Mouse (Mus musculus) heart, adult 2 months (tissue): ENCODE measurements around the gene Mapk7. TPM values are rescaled to one million over a fixed set of nuclear protein-coding genes. Genes with fewer than 3 reads are reported as not detected.
A peak's percentile ranks its signal among the peaks of the same experiment; 100 is the strongest.

ENCODE experiments used
- DNase-seq, 2 experiments: peaks; one replicate each; pipeline ENCODE4 v3.0.0; 2021
- H3K27ac ChIP-seq: fragments of 200-600 bp; 2 replicates; pipeline ENCODE4 v1.8.1; 2022
- H3K27me3 ChIP-seq: fragments of 200-500 bp; 2 replicates; pipeline ENCODE4 v1.6.1; 2012; ENCODE audit warnings: mild to moderate bottlenecking, low read length, inconsistent platforms, mixed read lengths; ENCODE audit not compliant: control insufficient read depth, insufficient read depth
- H3K36me3 ChIP-seq: fragments of 200-500 bp; 2 replicates; pipeline ENCODE4 v1.6.1; 2012; ENCODE audit warnings: low read length, inconsistent platforms; ENCODE audit not compliant: control insufficient read depth, insufficient read depth
- H3K4me1 ChIP-seq: fragments of 200-500 bp; 2 replicates; pipeline ENCODE4 v1.6.1; 2011; ENCODE audit warnings: low read length; ENCODE audit not compliant: control insufficient read depth, insufficient read depth
- H3K4me3 ChIP-seq: fragments of 200-600 bp; 2 replicates; pipeline ENCODE4 v1.8.1; 2022
- H3K79me2 ChIP-seq: fragments of 200-500 bp; replicated peaks from 2 replicates; pipeline ENCODE4 v1.6.1; 2012; ENCODE audit warnings: mild to moderate bottlenecking, inconsistent platforms, low read length, moderate library complexity, mixed read lengths; ENCODE audit not compliant: control insufficient read depth, insufficient read depth
- H3K9ac ChIP-seq: fragments of 200-500 bp; 2 replicates; pipeline ENCODE4 v1.6.1; 2012; ENCODE audit warnings: low read depth, mild to moderate bottlenecking, control low read depth, inconsistent platforms, low read length, mixed read lengths
- CTCF ChIP-seq: fragments of 200-600 bp; IDR thresholded peaks from 2 replicates; pipeline ENCODE4 v1.8.1; 2022; ENCODE audit warnings: antibody characterized with exemption, mild to moderate bottlenecking, moderate library complexity
- EP300 ChIP-seq: fragments of 200-500 bp; IDR thresholded peaks from 2 replicates; pipeline ENCODE4 v1.6.1; 2011; ENCODE audit warnings: low read depth, low read length, control low read depth; ENCODE audit not compliant: insufficient read depth
- POLR2A ChIP-seq: fragments of 200-500 bp; IDR thresholded peaks from 2 replicates; pipeline ENCODE4 v1.6.1; 2011; ENCODE audit warnings: mild to moderate bottlenecking, low read depth, low read length, control low read depth; ENCODE audit not compliant: insufficient read depth
- WGBS: fragments of 180-500 bp; shearing (Covaris S2); methylation state at CpG from one replicate; pipeline ENCODE4 v1.1.7; 2018; 5-methylcytosine and 5-hydroxymethylcytosine counted together
- intact Hi-C: fragments of 180-260 bp; cut with DNase I; formaldehyde crosslinking; loops from one replicate; pipeline ENCODE4 v1.15.1; 2025
- polyA plus RNA-seq: library from polyadenylated mRNA; depleted of rRNA; stranded (reverse); fragments of >200 nt; gene quantifications from 2 replicates; pipeline ENCODE4 v1.2.3, GENCODE M21; 2012
- total RNA-seq, 2 experiments: library from RNA; stranded (reverse); gene quantifications; 2 replicates each; pipeline ENCODE4 v1.2.3; 2021

Mapk7 gene
- total and polyA plus RNA-seq, 3 experiments = 5.5 to 12.6 (median 6.0) TPM

DNA sequence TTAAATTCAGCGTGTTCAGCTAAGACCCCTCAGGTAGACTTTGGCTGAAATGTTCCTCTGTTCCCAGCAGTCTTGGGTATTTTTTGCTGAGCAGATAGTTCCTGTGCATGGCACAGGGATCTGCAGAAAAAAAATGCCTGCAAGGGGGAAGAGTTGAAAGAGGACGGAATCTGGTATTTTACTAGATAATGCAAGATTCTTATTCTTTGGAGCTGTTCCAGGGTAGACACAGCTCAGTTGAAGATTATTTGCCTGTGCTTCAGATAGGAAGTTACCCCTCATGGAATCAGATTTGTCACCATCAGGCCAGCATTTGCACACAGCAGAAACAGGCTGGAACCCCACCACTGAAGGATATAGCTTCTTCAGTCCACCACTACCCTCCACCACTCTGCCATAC, 1.3 kb upstream of the Mapk7 start:
- no peaks in the 10 kb centered on the region for H3K27me3 ChIP-seq
- TF ChIP-seq CTCF (no peak), POLR2A (no peak), EP300 (no peak)
- no peak overlapping the region for H3K4me3 ChIP-seq
- H3K79me2 ChIP-seq = no peaks in the 10 kb centered on the region
- peaks cover 5% of the 10 kb centered on the region for H3K4me1 ChIP-seq
- intact Hi-C loops = loop anchor here (1.0 kb wide), 1 partner anchor 8 kb away; no protein-coding TSS in a partner anchor
- 92% methylated on average over 2 of the region's 2 CpGs for WGBS
- no peak overlapping the region for H3K9ac ChIP-seq
- no peak for DNase-seq
- no peak overlapping the region; the same call in 1 of the 2 replicates for H3K27ac ChIP-seq
- no peaks in the 10 kb centered on the region for H3K36me3 ChIP-seq

- under 1% methylated on average over 50 of the region's 50 CpGs for WGBS
- Histone ChIP-seq H3K4me3 (peak overlapping the region; percentile 82), H3K27ac (peak overlapping the region; percentile 90), H3K4me1 (peaks cover 4% of the 10 kb centered on the region), H3K9ac (peak overlapping the region; percentile 84), H3K36me3 (no peaks in the 10 kb centered on the region), H3K27me3 (no peaks in the 10 kb centered on the region), H3K79me2 (no peaks in the 10 kb centered on the region)
- DNase-seq = peak in 1 of 2 experiments; percentile 53
- intact Hi-C loops = loop anchor here (5.0 kb wide), 1 partner anchor 316 kb away; the partner anchor contains the start of gene Usp22
- TF ChIP-seq EP300 (no peak), POLR2A (no peak), CTCF (no peak)
These were observed 579 bp downstream of the Mapk7 start for GRCm38 (mm10) chr11:61493525-61494128.

- no peaks in the 10 kb centered on the region for H3K27me3 ChIP-seq
- TF ChIP-seq CTCF = no peak
- TF ChIP-seq EP300 = no peak
- no peak for TF ChIP-seq POLR2A
- H3K36me3 ChIP-seq = no peaks in the 10 kb centered on the region
- peak overlapping the region; percentile 84 for H3K9ac ChIP-seq
- intact Hi-C loops = loop anchor here (5.0 kb wide), 1 partner anchor 316 kb away; the partner anchor contains the start of gene Usp22
- WGBS = 64% methylated on average over 12 of the region's 12 CpGs
- H3K79me2 ChIP-seq = no peaks in the 10 kb centered on the region
- H3K4me1 ChIP-seq = peaks cover 4% of the 10 kb centered on the region
- no peak overlapping the region; the same call in 1 of the 2 replicates for H3K27ac ChIP-seq
- DNase-seq = no peak
- H3K4me3 ChIP-seq = peak overlapping the region; percentile 82
These were observed 1.3 kb downstream of the Mapk7 start for GRCm38 (mm10) chr11:61492749-61493401.

- no peaks in the 10 kb centered on the region for H3K36me3 ChIP-seq
- no peak overlapping the region for H3K27ac ChIP-seq
- 91% methylated on average over 22 of the region's 22 CpGs for WGBS
- no peak overlapping the region for H3K4me3 ChIP-seq
- H3K4me1 ChIP-seq = peaks cover 5% of the 10 kb centered on the region
- TF ChIP-seq CTCF (no peak), POLR2A (no peak), EP300 (no peak)
- intact Hi-C loops = loop anchor here (5.0 kb wide), 1 partner anchor 314 kb away; the partner anchor contains the start of gene Usp22
- no peak overlapping the region for H3K9ac ChIP-seq
- no peaks in the 10 kb centered on the region for H3K27me3 ChIP-seq
- no peak for DNase-seq
- no peaks in the 10 kb centered on the region for H3K79me2 ChIP-seq
These were observed 3.2 kb downstream of the Mapk7 start for GRCm38 (mm10) chr11:61490944-61491520.

- no peaks in the 10 kb centered on the region for H3K27me3 ChIP-seq
- H3K4me1 ChIP-seq = peaks cover 5% of the 10 kb centered on the region
- no peak overlapping the region for H3K4me3 ChIP-seq
- H3K27ac ChIP-seq = no peak overlapping the region
- intact Hi-C loops = loop anchor here (5.0 kb wide), 1 partner anchor 313 kb away; the partner anchor contains the start of gene Usp22
- TF ChIP-seq CTCF (no peak), EP300 (no peak), POLR2A (no peak)
- no peak for DNase-seq
- no peak overlapping the region for H3K9ac ChIP-seq
- H3K79me2 ChIP-seq = no peaks in the 10 kb centered on the region
- WGBS = 91% methylated on average over 8 of the region's 8 CpGs
- H3K36me3 ChIP-seq = no peaks in the 10 kb centered on the region
These were observed 4.3 kb downstream of the Mapk7 start for GRCm38 (mm10) chr11:61489874-61490273.
